Mouse (Mus musculus): ENCODE measurements around the gene Galnt6.

The Galnt6 gene

DNA sequence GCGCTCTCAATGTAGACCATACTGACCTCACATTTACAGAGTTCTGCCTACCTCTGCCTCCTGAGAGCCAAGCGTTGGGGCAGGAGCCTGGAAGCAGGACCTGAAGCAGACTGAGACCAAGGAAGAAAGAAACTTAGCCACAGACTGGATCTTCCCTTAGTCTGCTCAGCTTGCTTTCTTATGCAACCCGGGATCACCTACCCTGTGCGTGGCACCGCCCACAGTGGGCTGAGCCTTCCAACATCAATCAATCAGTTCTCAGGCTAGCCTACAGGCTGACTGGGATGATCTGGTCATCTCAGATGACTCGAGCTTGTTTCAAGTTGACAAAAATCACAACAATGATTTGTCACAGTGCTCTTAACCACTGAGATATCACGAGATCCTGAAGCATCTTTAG lies 24.9 kb upstream of the Galnt6 start:
- DNase-seq (ENCODE audit: low spot score), result no peak

DNA sequence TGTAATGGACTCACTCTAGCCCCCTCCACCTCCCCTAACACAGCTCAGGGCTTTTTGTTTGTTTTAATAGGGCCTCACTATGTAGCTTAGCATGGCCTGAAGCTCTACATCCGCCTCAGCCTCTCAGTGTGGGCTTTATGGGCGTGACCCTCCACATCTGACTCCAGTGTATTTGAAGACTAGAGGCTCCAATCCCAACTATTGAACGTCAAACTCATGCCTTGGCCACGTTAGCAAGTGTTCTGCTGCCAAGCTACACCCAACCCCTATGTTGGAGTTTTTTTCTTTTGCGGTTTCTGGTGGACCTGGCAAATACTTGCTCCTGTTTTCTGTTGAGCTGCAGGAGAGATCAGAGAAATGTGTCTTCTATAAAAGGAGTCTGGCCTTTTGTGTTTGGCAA lies 23.9 kb upstream of the Galnt6 start:
- no peak for DNase-seq (ENCODE audit: low spot score)

DNA sequence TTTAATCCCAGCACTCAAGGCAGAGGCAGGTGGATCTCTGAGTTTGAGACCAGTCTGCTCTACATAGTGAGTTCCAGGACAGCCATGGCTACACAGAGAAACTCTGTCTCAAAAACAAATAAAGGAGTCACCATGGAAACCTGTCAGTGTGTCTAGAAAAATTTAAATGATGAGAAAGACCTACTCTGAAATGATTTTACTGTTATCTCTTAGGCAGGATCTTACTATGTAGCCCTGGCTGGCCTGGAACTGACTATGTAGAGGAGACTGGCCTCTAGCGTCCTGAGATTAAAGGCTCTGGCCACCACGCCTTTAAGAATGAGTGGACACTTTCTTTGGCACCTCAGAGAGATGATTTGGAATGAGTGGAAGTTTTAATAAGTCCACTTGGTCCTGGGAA lies 23.3 kb upstream of the Galnt6 start:
- DNase-seq (ENCODE audit: low spot score), result no peak

DNA sequence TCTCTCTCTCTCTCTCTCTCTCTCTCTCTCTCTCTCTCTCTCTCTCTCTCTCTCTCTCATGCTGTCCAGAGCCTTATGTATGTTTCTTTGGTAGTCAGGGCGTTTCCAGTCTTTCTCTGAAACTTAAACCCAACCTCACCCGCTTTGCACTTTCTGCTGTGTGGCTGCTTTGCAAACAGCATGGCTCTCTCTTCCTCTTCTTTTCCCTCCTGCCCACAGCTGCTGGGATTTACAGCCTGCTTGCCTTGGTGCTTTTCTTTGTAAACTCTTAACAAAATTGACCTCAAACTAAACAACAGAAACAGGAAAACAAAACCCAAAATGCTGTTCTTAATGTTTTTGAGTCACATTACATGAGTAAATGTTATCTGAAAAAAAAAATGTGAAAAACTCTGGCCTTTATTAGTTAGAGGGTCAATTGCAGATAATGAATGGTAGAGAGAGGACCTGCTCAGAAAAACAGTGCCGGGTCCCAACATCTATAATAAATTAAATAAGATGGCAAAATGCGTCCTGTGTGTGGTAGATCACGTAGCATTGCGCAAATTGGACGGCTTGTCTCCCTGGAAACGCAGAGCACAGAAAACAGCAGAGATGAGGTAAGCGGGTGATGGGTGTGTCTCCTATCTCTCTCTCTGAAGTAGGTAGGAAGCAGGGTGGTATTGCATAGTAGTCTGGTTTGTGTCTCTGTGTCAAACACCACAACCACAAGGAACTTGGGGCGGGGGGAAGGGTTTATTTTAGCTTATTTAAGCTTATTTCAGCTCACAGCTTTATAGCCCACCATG lies 20.8 kb upstream of the Galnt6 start:
- DNase-seq (ENCODE audit: low spot score), result no peak

DNA sequence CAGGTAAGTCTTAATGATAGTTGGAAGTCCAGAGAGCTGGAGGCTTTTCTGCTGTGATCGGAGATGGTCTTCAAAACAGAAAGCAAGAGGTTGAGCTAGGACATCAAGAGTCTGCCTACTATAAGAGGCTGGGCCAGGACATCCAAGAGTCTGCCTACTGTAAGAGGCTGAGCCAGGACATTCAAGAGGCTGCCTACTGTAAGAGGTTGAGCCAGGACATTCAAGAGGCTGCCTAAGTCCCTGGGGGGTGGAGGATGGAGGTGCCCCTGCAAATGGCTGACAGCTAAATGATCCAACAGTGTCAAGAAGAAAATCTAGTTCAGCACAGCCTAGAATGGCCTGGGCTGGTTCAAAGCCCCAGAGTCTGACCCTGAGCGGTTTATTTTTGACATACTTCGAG lies 19.4 kb upstream of the Galnt6 start:
- DNase-seq (ENCODE audit: low spot score), result no peak

DNA sequence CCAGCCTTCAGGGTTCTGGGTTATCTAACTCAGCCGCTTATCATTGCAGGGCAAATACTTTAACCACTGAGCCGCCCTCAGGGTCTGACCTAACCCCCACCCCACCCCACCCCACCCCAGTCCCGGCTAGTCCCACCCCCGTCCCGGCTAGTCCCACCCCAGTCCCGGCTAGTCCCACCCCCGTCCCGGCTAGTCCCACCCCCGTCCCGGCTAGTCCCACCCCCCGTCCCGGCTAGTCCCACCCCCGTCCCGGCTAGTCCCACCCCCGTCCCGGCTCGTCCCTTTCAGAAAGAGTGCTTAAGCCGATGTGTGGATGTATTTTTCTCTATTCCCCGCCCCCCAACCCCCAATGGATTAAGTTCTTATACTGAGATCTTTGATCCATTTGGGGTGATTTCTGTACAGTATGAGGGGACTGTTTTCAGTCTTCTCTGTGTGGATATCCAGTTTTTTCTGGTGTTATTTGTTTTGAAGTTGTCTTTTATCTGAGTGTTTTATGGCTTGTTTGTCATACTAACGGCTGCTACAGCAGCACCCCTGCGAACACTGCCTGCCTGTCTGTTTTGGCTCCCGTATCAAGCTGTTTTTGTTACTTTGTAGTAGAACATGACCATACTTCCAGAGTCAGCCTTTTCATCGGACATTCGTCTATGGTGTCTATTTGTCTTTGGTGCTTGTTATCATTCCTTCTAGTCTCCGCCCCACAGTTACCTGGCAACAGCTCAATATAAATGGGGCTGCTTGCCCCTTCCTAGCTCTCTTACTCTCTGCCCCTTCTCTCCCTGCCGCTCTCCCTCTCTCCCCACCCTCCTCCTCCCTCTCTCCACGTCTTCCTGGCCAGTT lies 18.2 kb upstream of the Galnt6 start:
- DNase-seq (ENCODE audit: low spot score), result no peak

DNA sequence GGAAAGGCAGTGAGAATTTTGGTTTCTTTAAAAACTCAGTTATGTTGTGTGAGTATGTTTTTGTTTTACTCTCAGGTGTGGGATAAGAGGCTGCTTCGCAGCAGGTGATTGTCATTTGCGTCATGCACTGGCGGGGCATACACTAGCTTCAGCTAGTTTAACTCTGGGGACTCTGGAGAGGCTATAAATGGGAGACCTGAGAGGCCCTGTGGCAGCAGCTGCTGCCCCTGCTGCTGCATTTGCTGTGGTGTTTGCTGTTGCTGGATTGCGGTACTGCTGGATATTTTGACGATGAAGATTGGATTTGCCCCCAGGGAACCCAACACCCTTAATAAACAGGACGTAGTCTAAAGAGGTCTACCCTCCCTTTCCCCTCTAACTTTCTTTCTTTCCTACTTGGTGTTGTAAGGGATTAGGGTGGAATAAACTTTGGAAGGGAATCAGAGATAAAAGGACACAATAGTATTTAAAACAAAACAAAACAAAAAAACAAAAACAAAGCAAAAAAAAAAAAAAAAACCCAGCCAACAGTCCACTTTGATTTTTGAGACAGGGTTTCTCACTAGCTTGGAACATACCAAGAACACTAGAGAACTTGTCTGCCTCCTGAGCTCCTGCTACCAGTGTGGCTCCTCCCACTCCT lies 17.4 kb upstream of the Galnt6 start:
- DNase-seq (ENCODE audit: low spot score), result no peak

DNA sequence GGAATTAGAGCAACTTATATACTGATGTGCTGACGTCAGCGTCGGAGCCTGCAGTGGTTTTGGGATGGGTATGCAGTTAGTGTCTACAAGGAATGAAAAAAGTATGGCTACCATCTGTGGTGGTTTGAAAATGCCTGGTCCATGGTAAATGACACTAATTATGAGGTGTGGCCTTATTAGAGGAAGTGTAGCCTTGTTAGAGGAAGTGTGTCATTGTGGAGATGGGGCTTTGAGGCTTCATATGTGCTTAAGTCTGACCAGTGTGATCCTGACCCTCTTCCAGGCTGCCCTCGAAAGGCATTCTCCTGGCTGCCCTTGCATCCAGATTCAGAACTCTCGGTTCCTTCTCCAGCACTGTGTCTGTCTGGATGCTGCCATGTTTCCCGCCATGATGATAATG lies 14.1 kb upstream of the Galnt6 start:
- DNase-seq (ENCODE audit: low spot score), result no peak

DNA sequence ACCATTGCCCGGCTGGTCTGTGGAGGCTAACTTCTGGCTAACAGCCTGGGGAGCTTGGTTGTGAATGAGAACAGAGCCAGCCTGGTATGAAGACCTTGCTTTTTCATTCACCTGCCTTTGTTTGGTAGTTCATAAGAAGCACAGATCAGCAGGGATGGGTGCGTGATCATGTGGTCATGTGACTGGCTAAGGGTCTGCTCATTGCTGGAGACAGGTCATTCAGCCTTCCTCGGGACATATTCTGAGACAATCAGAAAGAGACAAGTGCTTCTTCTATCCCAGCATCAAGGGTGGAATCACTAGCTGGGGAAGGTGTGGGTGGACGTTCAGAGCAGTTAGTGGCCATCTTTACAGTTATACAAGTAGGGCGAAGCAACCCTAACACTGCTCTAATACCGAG lies 10.3 kb upstream of the Galnt6 start:
- DNase-seq (ENCODE audit: low spot score), result no peak

DNA sequence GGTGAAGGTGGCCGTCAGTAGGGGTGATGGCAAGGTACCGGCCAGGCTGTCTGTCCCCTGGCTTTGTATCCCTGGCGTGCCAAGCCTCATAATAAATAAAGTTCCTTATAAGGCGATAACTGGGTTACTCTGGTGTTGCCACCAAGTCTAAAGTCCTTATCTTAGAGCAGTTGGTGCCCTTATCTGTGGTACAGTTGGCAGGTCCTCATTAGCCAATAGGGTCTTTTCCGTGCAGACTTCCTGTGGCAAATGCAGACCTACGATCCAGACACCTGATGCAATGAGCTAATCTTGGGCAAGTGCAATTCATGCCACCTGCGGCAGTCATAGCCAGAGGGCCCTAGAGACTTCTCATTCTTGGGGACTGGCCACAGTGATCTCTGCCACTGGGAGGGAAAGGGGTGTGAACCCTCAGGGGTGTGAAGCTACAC lies 9.2 kb upstream of the Galnt6 start:
- DNase-seq (ENCODE audit: low spot score), result no peak

DNA sequence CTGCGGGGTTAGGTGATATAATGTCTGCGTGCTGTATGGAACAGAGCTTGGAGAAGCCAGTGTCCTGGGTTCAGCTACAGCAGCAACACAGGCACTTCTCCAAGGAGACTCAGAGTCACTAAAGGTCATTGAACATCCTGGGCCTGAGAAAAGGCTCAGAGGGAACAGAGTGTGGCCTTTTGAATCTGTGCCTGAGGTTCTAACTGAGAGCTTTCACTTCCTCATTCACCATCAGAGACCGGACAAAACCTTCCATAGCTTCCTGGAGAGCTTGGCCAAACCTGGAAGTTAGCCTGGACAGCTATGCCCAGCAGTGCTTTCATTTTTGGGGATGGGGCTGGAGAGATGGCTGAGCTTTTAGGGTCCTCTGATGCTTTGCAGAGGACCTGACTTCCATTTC lies 8.5 kb upstream of the Galnt6 start:
- no peak for DNase-seq (ENCODE audit: low spot score)

DNA sequence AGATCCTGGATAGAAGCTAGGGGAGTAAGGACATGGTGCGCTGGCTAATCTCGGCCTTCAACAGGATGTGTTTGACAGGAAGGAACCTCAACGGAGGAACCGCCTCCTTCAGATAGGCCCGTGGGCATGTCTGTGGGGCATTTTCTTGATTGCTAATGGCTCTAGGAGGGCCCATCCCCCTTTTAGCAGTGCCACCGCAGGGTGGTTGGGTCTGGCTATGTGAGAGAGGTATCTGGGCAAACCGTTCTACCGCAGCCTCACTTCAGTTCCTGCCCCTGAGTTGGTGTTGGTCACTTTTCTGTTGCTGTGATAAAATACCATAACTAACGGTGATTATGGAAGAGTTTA lies 6.8 kb upstream of the Galnt6 start:
- no peak for DNase-seq (ENCODE audit: low spot score)

DNA sequence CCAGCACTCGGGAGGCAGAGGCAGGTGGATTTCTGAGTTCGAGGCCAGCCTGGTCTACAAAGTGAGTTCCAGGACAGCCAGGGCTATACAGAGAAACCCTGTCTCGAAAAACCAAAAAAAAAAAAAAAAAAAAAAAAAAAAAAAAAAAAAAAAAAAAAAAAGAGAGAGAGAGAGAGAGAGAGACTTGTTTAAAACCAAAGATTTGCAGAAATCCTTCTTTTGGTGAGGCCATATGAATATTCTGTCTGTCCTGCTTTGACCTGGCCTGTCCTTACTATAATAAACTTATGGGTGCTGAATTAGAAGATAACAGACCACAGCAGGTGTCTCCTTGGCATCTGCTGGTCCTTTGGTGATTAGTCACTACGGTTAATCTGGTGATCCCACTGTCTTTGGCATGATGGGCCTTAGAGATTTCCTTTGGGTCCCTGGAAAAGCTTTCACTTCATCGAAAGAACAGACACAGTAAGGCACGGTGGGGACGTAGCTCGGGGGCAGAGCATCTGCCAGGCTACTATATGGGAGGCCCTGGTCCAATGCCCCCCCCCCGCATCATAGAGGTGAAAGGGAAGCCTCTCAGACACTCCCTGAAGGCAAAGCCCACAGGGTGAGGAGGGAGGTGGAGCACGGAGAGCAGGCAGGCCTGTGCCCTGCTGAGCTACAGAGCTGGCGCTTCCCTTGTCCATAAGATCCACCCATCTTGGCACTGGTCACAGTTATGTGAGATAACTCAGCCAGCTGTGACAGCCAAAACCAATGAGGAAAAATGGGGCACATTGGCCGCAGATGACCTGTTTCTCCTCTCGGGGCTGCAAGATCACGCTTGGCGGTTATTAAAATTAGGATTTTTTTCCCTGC lies 6.1 kb upstream of the Galnt6 start:
- no peak for DNase-seq (ENCODE audit: low spot score)

DNA sequence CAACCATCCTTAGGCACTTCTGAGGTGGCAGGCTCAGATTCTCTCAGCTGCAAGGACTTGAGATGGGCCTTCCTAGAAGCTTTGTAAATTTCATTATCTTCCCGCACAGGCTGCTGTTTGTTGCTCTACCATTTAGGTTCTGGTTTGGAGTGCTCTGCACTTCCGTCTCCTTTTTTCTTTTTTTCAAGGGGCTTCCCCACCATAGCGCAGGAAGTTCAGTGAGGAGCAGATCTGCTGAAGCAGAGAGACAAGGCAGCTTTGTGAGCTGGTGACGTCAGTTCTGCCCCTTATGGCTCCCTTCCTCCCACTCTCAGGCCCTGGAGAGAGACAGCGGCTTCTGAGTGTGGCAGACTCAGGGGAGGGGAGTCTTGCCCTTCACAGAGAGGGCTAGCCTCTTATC lies 3.4 kb upstream of the Galnt6 start:
- no peak for DNase-seq (ENCODE audit: low spot score)

DNA sequence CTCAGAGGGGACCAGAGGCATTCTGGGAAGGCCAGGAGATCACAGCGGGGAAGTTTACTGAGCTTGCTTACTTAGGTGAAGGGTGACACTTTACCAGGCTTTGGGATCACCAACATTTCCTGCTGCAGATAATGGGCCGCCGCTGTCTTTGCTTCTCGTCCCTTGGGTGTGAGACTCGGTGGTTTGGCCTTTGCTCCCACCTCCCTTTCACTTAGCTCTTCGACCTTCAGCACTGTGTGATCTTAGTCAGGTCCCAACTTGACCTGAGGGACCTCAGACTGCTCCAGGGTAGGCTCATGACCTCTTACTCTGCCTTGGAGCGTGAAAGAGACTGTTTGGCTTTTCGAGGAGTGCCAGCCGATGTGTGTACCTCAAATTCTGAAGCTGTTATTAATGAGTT lies 1.9 kb upstream of the Galnt6 start:
- DNase-seq (ENCODE audit: low spot score), result no peak

DNA sequence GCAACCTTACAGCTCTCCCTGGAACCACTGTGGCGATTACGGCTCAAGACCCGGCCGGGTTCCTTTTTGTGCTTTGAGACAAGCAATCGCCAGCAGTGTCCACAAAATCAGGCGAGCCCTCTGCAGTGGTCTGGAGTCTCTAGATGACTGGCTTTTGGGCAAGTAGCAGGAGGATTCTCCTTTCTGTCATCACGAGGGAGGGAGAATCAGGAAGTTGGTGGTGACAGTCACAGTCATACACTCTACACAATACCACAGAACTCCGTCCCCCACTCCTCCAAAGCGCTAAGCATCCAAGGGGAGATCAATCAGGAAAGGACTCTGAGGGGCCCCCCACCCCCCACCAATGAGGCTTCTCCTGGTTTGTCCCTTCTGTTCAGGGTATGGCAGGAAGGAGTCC lies 590 bp downstream of the Galnt6 start:
- no peak for DNase-seq (ENCODE audit: low spot score)

DNA sequence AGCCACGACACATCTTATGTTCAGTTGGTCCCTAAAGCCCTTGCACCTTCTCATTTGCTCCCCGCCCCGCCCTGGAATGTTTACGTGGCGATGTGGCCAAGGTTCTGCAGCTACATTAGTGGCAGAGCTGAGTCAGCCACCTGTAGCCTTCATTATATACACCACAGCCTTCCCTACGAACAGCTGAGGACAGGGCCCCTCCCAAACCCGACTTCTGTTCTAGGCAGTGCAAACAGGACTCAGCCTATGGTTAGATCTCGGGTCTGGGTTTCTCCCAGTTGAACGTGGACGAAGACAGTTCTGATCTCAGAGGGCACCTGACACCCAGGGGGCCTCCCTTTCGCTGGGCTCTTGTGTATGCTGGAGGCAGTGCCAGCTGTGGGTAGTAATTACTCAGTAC lies 1.3 kb downstream of the Galnt6 start:
- DNase-seq (ENCODE audit: low spot score), result no peak

DNA sequence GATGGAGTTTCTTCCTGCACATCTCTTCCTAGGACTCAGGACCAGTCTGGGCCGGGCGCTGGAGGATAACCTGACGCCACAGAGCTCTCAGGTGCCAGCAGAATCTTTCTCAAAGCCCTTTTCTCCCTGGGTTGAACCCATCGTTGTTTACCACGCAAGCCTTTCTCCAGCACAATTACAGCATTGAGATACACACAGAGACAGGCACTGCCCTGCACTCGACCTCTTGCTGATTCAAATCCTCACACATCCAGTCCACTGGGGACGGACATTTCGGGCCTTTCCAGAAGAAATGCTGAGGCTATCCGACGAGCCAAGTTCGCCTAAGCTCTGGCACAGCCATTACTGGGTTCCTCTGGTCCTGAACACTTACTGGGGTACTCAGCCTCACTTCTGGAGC lies 2.5 kb downstream of the Galnt6 start:
- no peak for DNase-seq (ENCODE audit: low spot score)

DNA sequence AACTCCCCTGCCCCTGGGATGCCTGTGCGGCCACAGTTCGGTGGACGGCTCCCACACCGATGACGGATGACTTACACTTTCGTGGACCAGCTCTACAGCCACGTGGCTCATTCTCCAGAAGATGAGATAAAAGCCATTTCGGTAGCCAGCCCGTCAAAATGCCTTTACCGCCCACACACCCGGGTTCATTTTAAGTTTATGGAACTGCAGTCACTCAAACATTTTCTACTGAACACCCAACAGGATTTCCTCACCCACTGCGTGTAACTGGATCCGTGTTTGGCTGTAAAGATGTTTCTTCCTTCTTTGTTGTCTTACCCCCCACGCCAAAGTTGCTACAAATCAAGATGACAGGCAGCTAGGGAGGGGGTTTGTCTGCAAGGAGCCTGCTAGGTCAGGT lies 5.7 kb downstream of the Galnt6 start:
- no peak for DNase-seq (ENCODE audit: low spot score)

DNA sequence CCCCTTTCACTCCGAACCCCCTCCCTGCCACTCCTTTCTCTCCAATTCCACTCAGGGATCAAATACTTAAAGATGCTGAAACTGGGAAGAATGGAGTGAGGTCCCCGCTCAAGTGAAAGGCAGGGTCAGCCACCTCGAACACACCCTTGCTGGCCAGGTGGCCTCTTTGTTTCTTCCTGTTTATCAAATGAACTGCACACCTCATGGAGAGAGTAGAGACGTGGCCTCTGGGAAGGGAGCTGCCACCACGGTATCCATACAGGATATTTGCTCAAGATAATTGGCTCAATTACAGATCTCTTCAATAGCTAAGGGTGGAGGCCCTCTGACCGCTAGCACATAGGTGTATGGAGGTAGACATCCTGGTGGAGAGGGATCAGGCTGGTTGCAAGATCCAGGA lies 6.6 kb downstream of the Galnt6 start:
- DNase-seq (ENCODE audit: low spot score), result no peak

DNA sequence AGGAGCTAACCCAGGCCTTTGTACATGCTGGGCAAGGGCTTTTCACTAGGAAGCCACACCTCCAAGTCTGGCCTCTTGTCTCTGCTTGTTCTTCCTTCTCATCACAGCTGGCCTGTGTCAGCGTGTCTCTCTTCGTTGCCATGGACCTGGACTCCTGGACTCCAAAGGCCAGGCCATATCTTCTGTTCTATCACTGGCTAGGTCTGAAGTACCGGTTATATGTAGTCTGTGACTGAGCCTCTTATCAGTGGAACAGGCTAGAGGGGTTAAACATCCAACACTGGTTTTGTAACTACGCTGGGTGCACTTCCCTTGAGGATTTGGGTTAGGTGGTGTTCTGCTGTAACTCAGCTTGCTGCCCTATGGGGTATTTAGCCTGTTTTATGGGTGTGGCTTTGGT lies 7.2 kb downstream of the Galnt6 start:
- DNase-seq (ENCODE audit: low spot score), result no peak

DNA sequence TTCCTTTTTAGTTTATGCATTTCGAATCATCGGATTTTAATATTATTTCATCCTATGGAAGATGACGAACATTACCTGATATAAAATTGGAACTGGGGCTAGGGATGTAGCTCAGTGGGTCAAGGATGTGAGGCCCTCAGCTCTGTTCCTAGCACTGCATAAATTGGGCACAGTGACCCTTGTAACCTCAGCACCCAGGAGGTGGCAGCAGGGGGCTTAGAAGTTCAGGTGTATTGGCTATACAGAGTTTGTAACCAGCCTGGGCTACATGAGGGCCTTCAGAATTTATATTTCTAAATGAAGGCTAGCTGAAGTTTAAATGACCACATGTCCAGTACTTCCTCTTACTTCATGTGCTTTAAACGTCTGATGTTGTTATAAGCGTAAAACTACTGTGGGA lies 7.7 kb downstream of the Galnt6 start:
- no peak for DNase-seq (ENCODE audit: low spot score)
